Comparison of ENCODE assay signal across 19 mouse cellular contexts in the genomic region with DNA sequence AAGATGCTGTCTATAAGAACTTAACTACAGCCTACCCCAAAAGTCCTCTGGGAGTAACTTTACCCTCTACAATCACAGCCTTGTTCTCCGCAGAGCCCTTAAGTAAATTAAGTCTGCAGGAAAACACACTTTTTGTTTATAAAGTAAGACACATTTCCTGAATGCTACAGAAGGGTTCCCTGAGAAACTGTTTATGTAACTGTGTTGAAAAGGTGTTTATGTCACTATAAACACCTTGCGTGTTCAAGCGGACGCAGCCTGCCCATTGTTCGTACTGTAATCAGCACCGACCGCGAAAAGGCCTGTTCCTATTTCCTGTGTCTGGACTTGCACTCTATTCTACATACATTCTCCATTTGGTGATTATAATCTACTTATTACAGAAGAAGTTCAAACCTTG.
"Had no signal": no experiment of that assay in that cellular context is flagged by ENCODE, and none has a peak within 500 bp of the region (broad histone marks: within the 10 kb centered on the region; RNA-seq: fewer than 3 reads in every experiment).

No protein-coding gene starts in this region.

- H3K4me1 ChIP-seq: liver, embryonic 15.5 days had no signal

- H3K4me2 ChIP-seq: limb, embryonic 13.5 days; liver, embryonic 12.5 days; liver, embryonic 15.5 days; midbrain, embryonic 11.5 days had no signal

- H3K27ac ChIP-seq: kidney, postnatal 0 days; layer of hippocampus, adult 2 months; limb, embryonic 13.5 days; liver, embryonic 12.5 days; liver, embryonic 15.5 days had no signal

- H3K4me3 ChIP-seq: layer of hippocampus, adult 2 months; limb, embryonic 13.5 days; liver, embryonic 12.5 days; liver, embryonic 15.5 days had no signal

- H3K9me3 ChIP-seq: limb, embryonic 13.5 days; liver, embryonic 12.5 days; liver, embryonic 15.5 days had no signal

- H3K9ac ChIP-seq: limb, embryonic 13.5 days; liver, embryonic 12.5 days; liver, embryonic 15.5 days had no signal

- H3K27me3 ChIP-seq: limb, embryonic 13.5 days; liver, embryonic 12.5 days; liver, embryonic 15.5 days had no signal

- DNase-seq: kidney, adult 2 months; kidney, postnatal 25 days; layer of hippocampus, adult 9-11 months; liver; lung, adult 2 months; lung, postnatal 10 days; lung, postnatal 4 days; midbrain, embryonic 14.5 days; right cerebral cortex, adult 18-20 months; right cerebral cortex, postnatal 14 days; right cerebral cortex, postnatal 4 days; thymus, postnatal 4 days had no signal

- ATAC-seq: intestine, postnatal 0 days; liver, embryonic 12.5 days had no signal

- H3K36me3 ChIP-seq: limb, embryonic 13.5 days; liver, embryonic 12.5 days; liver, embryonic 15.5 days had no signal
